Mouse (Mus musculus) ES-Bruce4 (cell line): Measurements from ENCODE around the gene Cnnm1. TPM values are rescaled to one million over a fixed set of nuclear protein-coding genes. Genes with fewer than 3 reads are reported as not detected.

ENCODE experiments used
- H3K27ac ChIP-seq: 2 replicates; pipeline ENCODE4 v1.5.1; 2012; ENCODE audit warnings: low read length, inconsistent platforms; ENCODE audit not compliant: insufficient read depth
- H3K27me3 ChIP-seq: 2 replicates; pipeline ENCODE4 v1.6.1; 2012; ENCODE audit warnings: mild to moderate bottlenecking, low read length, inconsistent platforms; ENCODE audit not compliant: control insufficient read depth, poor library complexity, insufficient read depth, severe bottlenecking
- H3K36me3 ChIP-seq: 2 replicates; pipeline ENCODE4 v1.6.1; 2012; ENCODE audit warnings: inconsistent platforms, mild to moderate bottlenecking, low read length, moderate library complexity; ENCODE audit not compliant: control insufficient read depth, poor library complexity, insufficient read depth, severe bottlenecking
- H3K4me1 ChIP-seq: one replicate; pipeline ENCODE4 v1.8.1; 2011; ENCODE audit warnings: low read length; ENCODE audit not compliant: control insufficient read depth, insufficient read depth
- H3K4me3 ChIP-seq: 2 replicates; pipeline ENCODE4 v1.5.1; 2011; ENCODE audit warnings: low read depth, mild to moderate bottlenecking, low read length
- H3K9ac ChIP-seq: 2 replicates; pipeline ENCODE4 v1.6.1; 2012; ENCODE audit warnings: low read depth, mild to moderate bottlenecking, inconsistent platforms; ENCODE audit not compliant: poor library complexity, severe bottlenecking
- H3K9me3 ChIP-seq: replicated peaks from 2 replicates; pipeline ENCODE4 v1.6.1; 2012; ENCODE audit warnings: mild to moderate bottlenecking, low read length, inconsistent platforms; ENCODE audit not compliant: control insufficient read depth, poor library complexity, insufficient read depth, severe bottlenecking
- CTCF ChIP-seq: IDR thresholded peaks from one replicate; pipeline ENCODE4 v1.8.1; 2011; ENCODE audit warnings: low read depth, low read length
- EP300 ChIP-seq: IDR thresholded peaks from 2 replicates; pipeline ENCODE4 v1.6.1; 2011; ENCODE audit warnings: low read depth, low read length; ENCODE audit not compliant: insufficient read depth
- POLR2A ChIP-seq: IDR thresholded peaks from one replicate; pipeline ENCODE4 v1.8.1; 2011; ENCODE audit warnings: low read length; ENCODE audit not compliant: insufficient read depth
- polyA plus RNA-seq: library from polyadenylated mRNA; stranded (reverse); fragments of >200 nt; gene quantifications from 2 replicates; pipeline ENCODE4 v1.2.4, GENCODE M21; 2011; ENCODE audit warnings: low read depth; ENCODE audit not compliant: missing spikeins, insufficient read depth, insufficient read length

Gene Cnnm1
- polyA plus RNA-seq, 1 experiment, result 0.87 TPM

DNA sequence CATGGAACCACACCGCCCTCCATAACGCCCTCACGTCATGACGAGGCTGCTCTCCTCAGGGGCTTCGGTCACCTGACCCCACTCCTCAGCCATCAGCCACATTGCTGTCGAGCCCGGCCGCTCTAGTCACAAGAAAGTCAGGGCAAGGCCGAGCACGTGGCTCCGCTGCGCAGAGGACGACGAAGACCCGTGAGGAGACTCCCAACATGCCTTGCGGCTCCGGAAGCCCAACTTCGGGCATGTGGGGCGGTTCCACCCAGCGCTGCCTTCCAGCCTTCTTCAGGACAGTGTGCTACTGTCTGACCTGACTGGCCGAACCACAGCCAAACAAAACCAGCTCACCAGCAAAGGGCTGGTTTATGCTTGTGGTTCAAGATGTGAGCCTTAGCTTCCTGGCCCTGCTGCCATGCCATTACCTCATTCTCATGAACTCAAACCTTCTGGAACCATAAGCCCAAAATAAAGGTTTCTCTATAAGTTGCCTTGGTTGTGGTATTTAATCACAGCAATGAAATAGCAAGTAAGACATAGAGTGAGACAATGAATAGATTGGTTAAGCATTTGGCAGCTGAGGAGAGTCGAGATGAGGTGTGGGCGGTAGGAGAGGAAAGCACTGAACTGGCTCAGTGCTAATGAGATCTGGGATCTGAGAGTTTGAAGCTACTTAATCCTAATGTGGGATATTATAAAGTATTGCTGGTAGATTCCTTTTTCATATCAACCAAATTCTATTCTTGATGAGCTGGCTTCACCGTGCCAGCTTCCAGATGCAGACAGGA, 12.6 kb upstream of the Cnnm1 start:
- no peaks in the 10 kb centered on the region for H3K36me3 ChIP-seq
- no peak overlapping the region for H3K9ac ChIP-seq
- H3K27ac ChIP-seq, result no peak overlapping the region
- peaks cover 8% of the 10 kb centered on the region for H3K27me3 ChIP-seq
- no peak for TF ChIP-seq EP300
- no peak for TF ChIP-seq CTCF
- no peak for TF ChIP-seq POLR2A
- no peaks in the 10 kb centered on the region for H3K9me3 ChIP-seq
- no peaks in the 10 kb centered on the region for H3K4me1 ChIP-seq
- peak overlapping the region; percentile 48 for H3K4me3 ChIP-seq

DNA sequence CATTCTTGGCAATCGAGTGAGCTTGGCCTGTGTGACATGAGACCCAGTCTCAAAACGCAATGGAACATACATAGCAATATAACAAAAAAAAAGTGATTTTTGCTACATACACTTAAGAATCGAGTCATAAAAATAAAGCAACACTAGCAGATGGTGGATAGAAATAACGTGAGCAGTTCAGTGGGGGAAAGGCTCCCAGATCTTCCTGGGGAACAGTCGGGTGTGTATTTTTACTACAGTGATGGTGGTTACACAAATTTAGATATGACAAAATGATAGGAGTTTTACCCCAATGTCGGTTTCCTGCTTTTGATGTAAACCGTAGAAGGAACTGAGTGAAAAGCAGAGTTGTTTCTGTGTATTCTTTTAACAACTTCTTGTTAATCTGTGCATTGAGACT, 990 bp upstream of the Cnnm1 start:
- Histone ChIP-seq H3K4me1 (no peaks in the 10 kb centered on the region), H3K4me3 (no peak overlapping the region), H3K27ac (no peak overlapping the region), H3K27me3 (peaks cover 4% of the 10 kb centered on the region; the same call in 1 of the 2 replicates), H3K36me3 (no peaks in the 10 kb centered on the region), H3K9me3 (no peaks in the 10 kb centered on the region), H3K9ac (no peak overlapping the region)
- TF ChIP-seq EP300 (no peak), CTCF (no peak), POLR2A (no peak)

- Histone ChIP-seq H3K4me1 (no peaks in the 10 kb centered on the region), H3K36me3 (no peaks in the 10 kb centered on the region), H3K9me3 (no peaks in the 10 kb centered on the region), H3K27me3 (peaks cover 4% of the 10 kb centered on the region), H3K9ac (peak overlapping the region; percentile 94), H3K4me3 (peak overlapping the region; percentile 80), H3K27ac (no peak overlapping the region)
- TF ChIP-seq POLR2A, result no peak
- TF ChIP-seq CTCF, result no peak
- TF ChIP-seq EP300, result no peak
These were observed 778 bp downstream of the Cnnm1 start for GRCm38 (mm10) chr19:43440768-43441660.

GRCm38 (mm10) chr19:43441661-43441990, 1.4 kb downstream of the Cnnm1 start:
- peak overlapping the region; percentile 94 for H3K9ac ChIP-seq
- TF ChIP-seq POLR2A, result no peak
- no peak for TF ChIP-seq EP300
- TF ChIP-seq CTCF, result no peak
- H3K36me3 ChIP-seq, result no peaks in the 10 kb centered on the region
- H3K4me1 ChIP-seq, result no peaks in the 10 kb centered on the region
- H3K27ac ChIP-seq, result no peak overlapping the region
- H3K27me3 ChIP-seq, result peaks cover 4% of the 10 kb centered on the region
- H3K4me3 ChIP-seq, result peak overlapping the region; percentile 80
- H3K9me3 ChIP-seq, result no peaks in the 10 kb centered on the region

DNA sequence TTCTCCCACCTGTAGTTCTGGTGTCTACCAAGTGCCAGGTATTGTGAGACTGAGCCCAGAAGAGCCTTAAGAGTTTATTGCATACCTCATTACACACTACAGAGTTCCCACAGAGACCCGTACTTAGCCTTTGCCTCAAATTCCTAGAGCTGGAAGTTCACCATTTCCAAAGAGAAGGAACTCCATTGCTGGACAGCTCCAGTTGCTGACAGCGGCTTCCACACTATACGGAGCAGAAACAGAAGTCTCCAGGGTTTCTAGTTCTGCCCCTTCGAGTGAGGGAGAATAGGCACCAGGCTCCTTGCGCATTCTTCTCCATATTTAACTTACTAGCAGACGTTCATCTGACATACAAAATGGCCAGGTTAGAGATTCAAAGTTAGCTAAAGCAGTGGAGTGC, 2.0 kb downstream of the Cnnm1 start:
- Histone ChIP-seq H3K27me3 (peaks cover 4% of the 10 kb centered on the region), H3K4me3 (no peak overlapping the region), H3K9me3 (no peaks in the 10 kb centered on the region), H3K9ac (no peak overlapping the region), H3K27ac (no peak overlapping the region), H3K4me1 (no peaks in the 10 kb centered on the region), H3K36me3 (no peaks in the 10 kb centered on the region)
- no peak for TF ChIP-seq EP300
- no peak for TF ChIP-seq CTCF
- no peak for TF ChIP-seq POLR2A

GRCm38 (mm10) chr19:43442906-43443305, 2.7 kb downstream of the Cnnm1 start:
- peaks cover 4% of the 10 kb centered on the region for H3K27me3 ChIP-seq
- no peak overlapping the region for H3K9ac ChIP-seq
- no peak overlapping the region for H3K4me3 ChIP-seq
- TF ChIP-seq CTCF (no peak), EP300 (no peak), POLR2A (no peak)
- H3K4me1 ChIP-seq, result no peaks in the 10 kb centered on the region
- H3K27ac ChIP-seq, result no peak overlapping the region
- H3K36me3 ChIP-seq, result no peaks in the 10 kb centered on the region
- no peaks in the 10 kb centered on the region for H3K9me3 ChIP-seq
